Mouse (Mus musculus): ENCODE results near the gene Lamtor4. TPM values are rescaled to one million over a fixed set of nuclear protein-coding genes. Genes with fewer than 3 reads are reported as not detected.
A peak's percentile ranks its signal among the peaks of the same experiment; 100 is the strongest.

Gene Lamtor4
- polyA plus RNA-seq, 1 experiment = 2.3 TPM

GRCm38 (mm10) chr5:138258078-138258477 is 2.8 kb downstream of the Lamtor4 start:
- Histone ChIP-seq H3K36me3 (ENCODE audit: control insufficient read depth) (peaks cover 50% of the 10 kb centered on the region), H3K9me3 (ENCODE audit: control insufficient read depth, low read length) (no peaks in the 10 kb centered on the region; the same call in 1 of the 2 replicates), H3K4me1 (ENCODE audit: control insufficient read depth) (peaks cover 78% of the 10 kb centered on the region), H3K4me3 (replicated peaks) (no peak overlapping the region), H3K27me3 (ENCODE audit: control insufficient read depth) (no peaks in the 10 kb centered on the region)
- TF ChIP-seq GATA1 (IDR thresholded peaks at IDR 0.05; ENCODE audit: low read length) (no peak), TAL1 (IDR thresholded peaks at IDR 0.05; ENCODE audit: low read length) (no peak)

GRCm38 (mm10) chr5:138258542-138258941 is 3.3 kb downstream of the Lamtor4 start:
- H3K9me3 ChIP-seq (ENCODE audit: control insufficient read depth, low read length) = no peaks in the 10 kb centered on the region
- TF ChIP-seq TAL1 (IDR thresholded peaks at IDR 0.05; ENCODE audit: low read length) (no peak), GATA1 (IDR thresholded peaks at IDR 0.05; ENCODE audit: low read length) (no peak)
- H3K36me3 ChIP-seq (ENCODE audit: control insufficient read depth) = peaks cover 50% of the 10 kb centered on the region
- no peak overlapping the region for H3K4me3 ChIP-seq (replicated peaks)
- H3K27me3 ChIP-seq (ENCODE audit: control insufficient read depth) = no peaks in the 10 kb centered on the region
- H3K4me1 ChIP-seq (ENCODE audit: control insufficient read depth) = peaks cover 83% of the 10 kb centered on the region

- H3K36me3 ChIP-seq (ENCODE audit: control insufficient read depth) = peaks cover 50% of the 10 kb centered on the region
- no peak for TF ChIP-seq GATA1 (IDR thresholded peaks at IDR 0.05; ENCODE audit: low read length)
- no peak for TF ChIP-seq TAL1 (IDR thresholded peaks at IDR 0.05; ENCODE audit: low read length)
- H3K4me3 ChIP-seq (replicated peaks) = no peak overlapping the region
- no peaks in the 10 kb centered on the region for H3K27me3 ChIP-seq (ENCODE audit: control insufficient read depth)
- H3K4me1 ChIP-seq (ENCODE audit: control insufficient read depth) = peaks cover 84% of the 10 kb centered on the region
- no peaks in the 10 kb centered on the region for H3K9me3 ChIP-seq (ENCODE audit: control insufficient read depth, low read length)
Observed at GRCm38 (mm10) chr5:138258993-138259392, 3.7 kb downstream of the Lamtor4 start.

GRCm38 (mm10) chr5:138260051-138260450 is 4.8 kb downstream of the Lamtor4 start:
- no peaks in the 10 kb centered on the region for H3K9me3 ChIP-seq (ENCODE audit: control insufficient read depth, low read length)
- peak overlapping the region; percentile 28 for H3K4me3 ChIP-seq (replicated peaks)
- peaks cover 50% of the 10 kb centered on the region for H3K36me3 ChIP-seq (ENCODE audit: control insufficient read depth)
- H3K4me1 ChIP-seq (ENCODE audit: control insufficient read depth) = peaks cover 89% of the 10 kb centered on the region
- TF ChIP-seq TAL1 (IDR thresholded peaks at IDR 0.05; ENCODE audit: low read length) (no peak), GATA1 (IDR thresholded peaks at IDR 0.05; ENCODE audit: low read length) (no peak)
- H3K27me3 ChIP-seq (ENCODE audit: control insufficient read depth) = no peaks in the 10 kb centered on the region

- Histone ChIP-seq H3K27me3 (ENCODE audit: control insufficient read depth) (no peaks in the 10 kb centered on the region), H3K4me3 (replicated peaks) (peak overlapping the region; percentile 28), H3K36me3 (ENCODE audit: control insufficient read depth) (peaks cover 54% of the 10 kb centered on the region), H3K9me3 (ENCODE audit: control insufficient read depth, low read length) (no peaks in the 10 kb centered on the region), H3K4me1 (ENCODE audit: control insufficient read depth) (peaks cover 89% of the 10 kb centered on the region)
- no peak for TF ChIP-seq TAL1 (IDR thresholded peaks at IDR 0.05; ENCODE audit: low read length)
- TF ChIP-seq GATA1 (IDR thresholded peaks at IDR 0.05; ENCODE audit: low read length) = 0 out of 2 replicates have a peak, but pooled peaks have one; percentile 26
Observed at GRCm38 (mm10) chr5:138260834-138261233, 5.6 kb downstream of the Lamtor4 start.

GRCm38 (mm10) chr5:138262001-138262400 is 6.7 kb downstream of the Lamtor4 start:
- no peak for TF ChIP-seq GATA1 (IDR thresholded peaks at IDR 0.05; ENCODE audit: low read length)
- no peak for TF ChIP-seq TAL1 (IDR thresholded peaks at IDR 0.05; ENCODE audit: low read length)
- H3K4me3 ChIP-seq (replicated peaks) = peak overlapping the region; percentile 95
- H3K36me3 ChIP-seq (ENCODE audit: control insufficient read depth) = peaks cover 54% of the 10 kb centered on the region
- H3K9me3 ChIP-seq (ENCODE audit: control insufficient read depth, low read length) = no peaks in the 10 kb centered on the region
- H3K27me3 ChIP-seq (ENCODE audit: control insufficient read depth) = no peaks in the 10 kb centered on the region
- H3K4me1 ChIP-seq (ENCODE audit: control insufficient read depth) = peaks cover 77% of the 10 kb centered on the region

GRCm38 (mm10) chr5:138262582-138263240 is 7.4 kb downstream of the Lamtor4 start:
- H3K4me1 ChIP-seq (ENCODE audit: control insufficient read depth) = peaks cover 73% of the 10 kb centered on the region
- peak overlapping the region; percentile 95 for H3K4me3 ChIP-seq (replicated peaks)
- H3K36me3 ChIP-seq (ENCODE audit: control insufficient read depth) = peaks cover 51% of the 10 kb centered on the region
- H3K27me3 ChIP-seq (ENCODE audit: control insufficient read depth) = no peaks in the 10 kb centered on the region
- no peaks in the 10 kb centered on the region for H3K9me3 ChIP-seq (ENCODE audit: control insufficient read depth, low read length)
- TF ChIP-seq GATA1 (IDR thresholded peaks at IDR 0.05; ENCODE audit: low read length) (no peak), TAL1 (IDR thresholded peaks at IDR 0.05; ENCODE audit: low read length) (no peak)

- peaks cover 66% of the 10 kb centered on the region for H3K4me1 ChIP-seq (ENCODE audit: control insufficient read depth)
- H3K36me3 ChIP-seq (ENCODE audit: control insufficient read depth) = peaks cover 44% of the 10 kb centered on the region
- no peak for TF ChIP-seq GATA1 (IDR thresholded peaks at IDR 0.05; ENCODE audit: low read length)
- no peak for TF ChIP-seq TAL1 (IDR thresholded peaks at IDR 0.05; ENCODE audit: low read length)
Observed at GRCm38 (mm10) chr5:138263260-138264206, 8.3 kb downstream of the Lamtor4 start, which contains the start of gene BC037034. Gene BC037034 (minus strand): TSS chr5:138264033.

GRCm38 (mm10) chr5:138264207-138264578 is 8.9 kb downstream of the Lamtor4 start:
- Histone ChIP-seq H3K4me1 (ENCODE audit: control insufficient read depth) (peaks cover 59% of the 10 kb centered on the region), H3K9me3 (ENCODE audit: control insufficient read depth, low read length) (no peaks in the 10 kb centered on the region), H3K36me3 (ENCODE audit: control insufficient read depth) (peaks cover 38% of the 10 kb centered on the region), H3K4me3 (replicated peaks) (peak overlapping the region; percentile 95), H3K27me3 (ENCODE audit: control insufficient read depth) (no peaks in the 10 kb centered on the region)
- no peak for TF ChIP-seq TAL1 (IDR thresholded peaks at IDR 0.05; ENCODE audit: low read length)
- TF ChIP-seq GATA1 (IDR thresholded peaks at IDR 0.05; ENCODE audit: low read length) = no peak

More at GRCm38 (mm10) chr5:138263260-138264206, 8.3 kb downstream of the Lamtor4 start, which contains the start of gene BC037034:
- H3K4me3 ChIP-seq (replicated peaks) = peak within 1 kb of the TSS; percentile 95
- no peaks in the 10 kb centered on the region for H3K9me3 ChIP-seq (ENCODE audit: control insufficient read depth, low read length)
- no peaks in the 10 kb centered on the region for H3K27me3 ChIP-seq (ENCODE audit: control insufficient read depth)
